Mouse (Mus musculus) erythroblast, embryonic 14.5 days (primary cell): ENCODE measurements around the gene Cfap69.

ENCODE experiments used
- GATA1 ChIP-seq: IDR thresholded peaks from 2 replicates; pipeline ENCODE4 v1.6.1; 2012; ENCODE audit warnings: low read length, inconsistent platforms, mixed read lengths
- TAL1 ChIP-seq: IDR thresholded peaks from 3 replicates; pipeline ENCODE4 v1.6.1; 2012; ENCODE audit warnings: low read length, inconsistent platforms, mixed read lengths

- TF ChIP-seq GATA1 (no peak), TAL1 (no peak)
Observed at GRCm38 (mm10) chr5:5562435-5562834, 101.6 kb downstream of the Cfap69 start.
